Mouse (Mus musculus) hindbrain, postnatal 0 days (tissue): ENCODE measurements around the gene Fry. TPM values are rescaled to one million over a fixed set of nuclear protein-coding genes. Genes with fewer than 3 reads are reported as not detected.

Source experiments
- ATAC-seq: fragments of 200-750 bp; cut with Nextera tagmentation; 2 replicates; pipeline ENCODE4 v1.8.0; 2017; ENCODE audit warnings: mild to moderate bottlenecking, moderate TSS enrichment, moderate library complexity
- DNase-seq: peaks from one replicate; pipeline ENCODE4 v3.0.0-alpha.2; 2015; ENCODE audit warnings: low spot score
- H3K27ac ChIP-seq: fragments of 300-500 bp; sonication (generic); 2 replicates; pipeline ENCODE4 v1.5.1; 2014; ENCODE audit warnings: mild to moderate bottlenecking
- H3K27me3 ChIP-seq: fragments of 300-500 bp; sonication (generic); 2 replicates; pipeline ENCODE4 v1.6.1; 2014; ENCODE audit warnings: low read length, mixed read lengths; ENCODE audit not compliant: insufficient read depth
- H3K36me3 ChIP-seq: fragments of 300-500 bp; sonication (generic); 2 replicates; pipeline ENCODE4 v1.6.1; 2014; ENCODE audit warnings: low read length, mixed read lengths; ENCODE audit not compliant: insufficient read depth
- H3K4me1 ChIP-seq: fragments of 300-500 bp; sonication (generic); 2 replicates; pipeline ENCODE4 v1.6.1; 2014; ENCODE audit warnings: antibody characterized with exemption, low read length, mixed read lengths; ENCODE audit not compliant: insufficient read depth
- H3K4me2 ChIP-seq: fragments of 300-500 bp; sonication (generic); 2 replicates; pipeline ENCODE4 v1.6.1; 2014; ENCODE audit warnings: low read depth, mild to moderate bottlenecking, low read length, moderate library complexity, mixed read lengths
- H3K4me3 ChIP-seq: fragments of 300-500 bp; sonication (generic); 2 replicates; pipeline ENCODE4 v1.5.1; 2014; ENCODE audit warnings: low read length
- H3K9ac ChIP-seq: fragments of 300-500 bp; sonication (generic); replicated peaks from 2 replicates; pipeline ENCODE4 v1.6.1; 2014; ENCODE audit warnings: mild to moderate bottlenecking, low read length, moderate library complexity, mixed read lengths
- H3K9me3 ChIP-seq: fragments of 300-500 bp; sonication (generic); 2 replicates; pipeline ENCODE4 v1.6.1; 2016; ENCODE audit warnings: low read length, mixed read lengths
- CTCF ChIP-seq: IDR thresholded peaks from 2 replicates; pipeline ENCODE4 v1.5.1; 2016; ENCODE audit warnings: antibody characterized with exemption, control low read depth, low read depth
- WGBS: fragments of 180-500 bp; shearing (Covaris S2); extraction: QIAGEN DNeasy Blood & Tissue Kit; methylation state at CpG from one replicate; pipeline ENCODE4 v1.1.7; 2014; 5-methylcytosine and 5-hydroxymethylcytosine counted together
- polyA plus RNA-seq: library from polyadenylated mRNA; unstranded; fragments of >200 nt; fragmentation: Nextera tagmentation; extraction: Ambion mirVana; gene quantifications from 2 replicates; pipeline ENCODE4 v1.2.1, GENCODE M21; 2015
- total RNA-seq: library from RNA; depleted of rRNA; stranded (reverse); fragments of >200 nt; gene quantifications from 2 replicates; pipeline ENCODE4 v1.2.3, GENCODE M21; 2014

The Fry gene
- total and polyA plus RNA-seq, 2 experiments from 2014 or later = 47.7 to 122 TPM

DNA sequence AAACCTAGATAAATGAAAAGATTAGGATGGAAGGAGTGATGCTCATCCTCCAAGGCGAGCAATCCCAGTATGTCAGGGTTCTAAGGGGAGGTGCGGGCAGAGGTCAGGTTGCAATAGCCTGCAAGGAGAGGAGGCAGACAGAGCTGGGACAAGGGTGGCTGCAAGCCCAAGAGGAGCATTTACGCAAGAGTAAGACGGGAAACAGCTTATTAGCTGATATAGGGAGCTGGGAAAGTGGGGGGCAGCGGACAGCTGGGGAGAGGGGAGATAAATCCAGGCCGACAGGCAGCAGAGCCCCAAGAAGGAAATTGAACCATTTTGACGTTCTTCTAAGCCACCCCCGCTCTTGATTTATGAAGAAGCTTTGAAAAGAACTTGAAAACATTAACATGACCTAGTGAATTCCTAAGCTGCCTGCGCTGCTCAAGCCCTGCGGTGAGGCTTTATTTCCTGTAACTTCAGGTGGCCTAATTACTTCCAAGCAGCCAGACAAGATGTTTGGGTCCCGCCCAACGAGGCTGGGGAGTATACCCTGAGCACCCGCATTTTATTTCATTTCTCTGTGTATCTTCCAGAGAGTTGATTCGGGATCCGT lies 291.1 kb downstream of the Fry start:
- ATAC-seq (no peak), DNase-seq (no peak)
- Histone ChIP-seq H3K9me3 (no peaks in the 10 kb centered on the region), H3K36me3 (peaks cover 33% of the 10 kb centered on the region), H3K4me2 (no peak overlapping the region), H3K9ac (no peak overlapping the region), H3K27me3 (no peaks in the 10 kb centered on the region), H3K4me3 (no peak overlapping the region), H3K4me1 (no peaks in the 10 kb centered on the region), H3K27ac (peak overlapping the region; percentile 15; the same call in 1 of the 2 replicates)
- WGBS = 71% methylated on average over 15 of the region's 15 CpGs
- no peak for TF ChIP-seq CTCF

DNA sequence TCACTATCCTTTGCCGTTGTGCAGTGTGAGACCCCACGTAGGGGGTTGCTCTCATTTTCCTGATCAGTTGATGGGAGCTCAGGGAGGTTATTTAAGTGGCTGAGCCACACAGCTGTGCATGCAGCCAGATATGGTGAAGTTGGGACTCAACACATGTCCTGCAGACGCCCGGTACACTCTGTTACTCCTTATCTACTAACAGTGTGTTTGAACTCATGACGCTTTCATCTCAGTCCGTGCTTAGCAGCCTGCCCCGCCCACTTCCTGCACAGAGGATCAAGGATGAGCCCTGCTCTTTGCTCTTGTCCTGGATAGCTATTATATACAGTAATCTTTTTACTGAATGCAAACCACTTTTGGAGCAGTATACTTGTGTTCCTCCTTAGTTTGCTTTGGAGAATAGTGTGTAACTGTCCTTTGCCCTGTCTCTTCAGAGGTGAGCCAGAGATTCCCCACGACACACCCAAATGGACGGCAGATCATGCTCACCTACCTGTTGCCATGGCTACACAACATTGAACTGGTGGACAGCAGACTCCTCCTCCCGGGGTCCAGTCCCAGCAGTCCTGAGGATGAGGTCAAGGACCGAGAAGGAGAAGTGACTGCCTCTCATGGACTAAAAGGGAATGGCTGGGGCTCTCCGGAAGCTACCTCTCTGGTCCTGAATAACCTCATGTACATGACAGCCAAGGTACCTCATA lies 294.5 kb downstream of the Fry start:
- WGBS = 81% methylated on average over 12 of the region's 12 CpGs
- no peak overlapping the region for H3K27ac ChIP-seq
- H3K4me1 ChIP-seq = no peaks in the 10 kb centered on the region
- no peak for ATAC-seq
- no peak overlapping the region for H3K4me3 ChIP-seq
- H3K27me3 ChIP-seq = no peaks in the 10 kb centered on the region
- H3K4me2 ChIP-seq = no peak overlapping the region
- H3K9me3 ChIP-seq = peaks cover 4% of the 10 kb centered on the region; the same call in 1 of the 2 replicates
- peaks cover 36% of the 10 kb centered on the region for H3K36me3 ChIP-seq
- TF ChIP-seq CTCF = no peak
- no peak for DNase-seq
- H3K9ac ChIP-seq = no peak overlapping the region

DNA sequence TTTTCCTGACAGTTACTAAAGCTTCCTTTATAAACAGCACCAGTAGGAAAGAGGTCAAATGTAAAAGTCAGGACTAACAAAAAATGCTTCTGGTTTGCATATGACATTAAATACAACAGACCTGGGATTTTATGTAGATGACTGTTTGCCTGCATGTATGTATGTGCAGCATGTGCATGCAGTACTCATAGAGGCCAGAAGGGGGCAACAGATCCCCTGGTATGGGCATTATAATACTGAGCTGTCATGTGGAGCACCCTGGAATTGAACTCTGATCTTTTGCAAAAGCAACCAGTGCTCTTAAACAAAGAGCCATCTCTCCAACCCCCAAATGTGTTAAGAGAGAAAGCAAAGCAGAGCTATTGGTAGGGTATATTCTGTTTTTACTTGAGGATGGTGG lies 296.4 kb downstream of the Fry start:
- DNase-seq (no peak), ATAC-seq (no peak)
- peaks cover 4% of the 10 kb centered on the region; the same call in 1 of the 2 replicates for H3K9me3 ChIP-seq
- no peaks in the 10 kb centered on the region for H3K27me3 ChIP-seq
- peak; percentile 38; the same call in 1 of the 2 replicates for TF ChIP-seq CTCF
- no peak overlapping the region for H3K4me2 ChIP-seq
- H3K4me3 ChIP-seq = no peak overlapping the region
- peaks cover 50% of the 10 kb centered on the region for H3K36me3 ChIP-seq
- no peaks in the 10 kb centered on the region for H3K4me1 ChIP-seq
- H3K9ac ChIP-seq = no peak overlapping the region
- H3K27ac ChIP-seq = no peak overlapping the region

DNA sequence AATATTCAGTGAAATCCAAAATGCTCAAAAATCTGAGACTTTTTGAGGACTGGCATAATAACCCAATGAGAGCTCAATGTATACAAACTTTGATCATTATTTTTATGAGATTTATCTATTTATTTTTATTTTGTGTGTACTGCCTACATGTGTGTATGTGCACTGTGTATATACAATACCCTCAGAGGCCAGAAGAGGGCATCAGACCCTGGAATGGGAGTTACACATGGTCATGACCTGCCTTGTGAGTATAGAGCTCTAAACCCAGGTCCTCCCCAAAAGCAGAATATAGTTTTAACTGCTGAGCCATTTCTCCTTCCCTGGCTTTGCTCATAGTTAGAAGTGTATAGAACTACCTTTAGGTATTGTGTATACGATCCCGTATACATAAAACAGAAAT lies 298.8 kb downstream of the Fry start:
- Histone ChIP-seq H3K27ac (no peak overlapping the region), H3K9ac (no peak overlapping the region), H3K36me3 (peaks cover 62% of the 10 kb centered on the region), H3K4me3 (no peak overlapping the region), H3K27me3 (no peaks in the 10 kb centered on the region), H3K4me2 (no peak overlapping the region), H3K4me1 (no peaks in the 10 kb centered on the region), H3K9me3 (peaks cover 4% of the 10 kb centered on the region; the same call in 1 of the 2 replicates)
- 0 out of 2 replicates have a peak, but pooled peaks have one; percentile 19 for TF ChIP-seq CTCF
- 96% methylated on average over 2 of the region's 2 CpGs for WGBS
- DNase-seq (no peak), ATAC-seq (no peak)

DNA sequence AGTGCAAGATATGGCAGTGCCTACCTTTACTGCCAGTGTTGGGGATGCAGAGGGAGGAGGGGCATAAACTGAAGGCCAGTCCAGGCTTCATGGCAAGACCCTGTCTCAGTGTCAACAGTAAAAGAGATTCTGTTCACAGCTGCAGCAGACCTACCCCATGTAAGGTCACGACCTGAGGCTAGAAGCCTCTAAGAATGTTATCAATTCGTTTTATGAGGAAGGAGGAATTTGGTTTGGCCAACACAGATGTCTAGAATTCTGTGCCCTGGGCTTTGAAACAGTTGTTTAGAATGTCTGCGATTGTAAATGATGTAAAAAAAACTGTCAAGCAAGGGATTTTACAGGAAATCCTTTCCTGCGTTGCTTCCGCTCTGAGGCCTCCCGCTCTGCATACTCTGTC lies 299.6 kb downstream of the Fry start:
- peaks cover 4% of the 10 kb centered on the region; the same call in 1 of the 2 replicates for H3K9me3 ChIP-seq
- no peak for ATAC-seq
- WGBS = 82% methylated on average over 6 of the region's 6 CpGs
- no peak overlapping the region for H3K4me2 ChIP-seq
- H3K27me3 ChIP-seq = no peaks in the 10 kb centered on the region
- no peak overlapping the region for H3K9ac ChIP-seq
- H3K27ac ChIP-seq = no peak overlapping the region
- H3K4me3 ChIP-seq = no peak overlapping the region
- H3K4me1 ChIP-seq = no peaks in the 10 kb centered on the region
- H3K36me3 ChIP-seq = peaks cover 69% of the 10 kb centered on the region
- TF ChIP-seq CTCF = no peak
- no peak for DNase-seq

DNA sequence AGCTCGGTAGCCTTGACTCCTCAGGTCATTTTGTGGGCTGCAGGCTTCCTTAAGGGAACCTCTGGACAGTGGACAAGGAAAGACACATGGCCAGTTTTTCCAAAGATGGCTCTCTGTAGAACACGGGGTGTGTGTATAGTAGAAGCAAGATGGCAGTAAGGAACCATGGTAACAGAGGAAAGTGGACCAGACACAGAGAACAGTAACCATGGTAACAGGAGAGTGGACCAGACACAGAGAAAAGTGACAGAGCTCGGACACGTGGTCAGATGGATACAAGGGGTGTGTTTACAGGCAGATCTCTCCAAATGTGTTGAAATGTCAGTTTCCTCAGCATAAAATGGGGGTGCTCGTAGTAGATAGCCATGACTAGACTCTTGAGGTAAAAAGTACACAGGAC lies 306.6 kb downstream of the Fry start:
- Histone ChIP-seq H3K4me2 (no peak overlapping the region), H3K36me3 (peaks cover 47% of the 10 kb centered on the region), H3K4me3 (no peak overlapping the region), H3K9ac (no peak overlapping the region), H3K27ac (no peak overlapping the region), H3K4me1 (no peaks in the 10 kb centered on the region), H3K27me3 (no peaks in the 10 kb centered on the region), H3K9me3 (no peaks in the 10 kb centered on the region)
- WGBS = 67% methylated on average over 5 of the region's 5 CpGs
- no peak for TF ChIP-seq CTCF
- DNase-seq (no peak), ATAC-seq (peak; percentile 75)

DNA sequence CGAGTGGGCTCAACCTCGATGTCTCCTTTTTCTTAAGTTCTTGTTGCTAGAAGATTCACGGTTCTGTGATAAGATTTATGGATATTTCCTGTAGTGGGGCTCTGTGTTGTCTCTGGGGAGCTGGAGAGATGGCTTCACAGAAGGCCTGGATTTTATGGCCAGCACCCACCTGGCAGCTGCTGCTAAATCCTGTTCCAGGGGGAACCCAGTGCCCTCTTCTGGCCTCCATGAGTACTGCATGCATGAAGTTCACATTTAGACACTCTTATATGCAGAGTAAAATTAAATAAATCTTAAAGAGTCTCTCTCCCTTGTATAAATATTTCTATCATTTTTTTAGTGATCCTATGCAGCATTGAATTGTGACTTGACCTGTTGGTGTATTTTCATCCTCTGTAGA lies 308.1 kb downstream of the Fry start:
- no peaks in the 10 kb centered on the region for H3K9me3 ChIP-seq
- no peaks in the 10 kb centered on the region for H3K27me3 ChIP-seq
- H3K4me1 ChIP-seq = no peaks in the 10 kb centered on the region
- DNase-seq (peak; percentile 69), ATAC-seq (peak; percentile 18; the same call in 1 of the 2 replicates)
- H3K36me3 ChIP-seq = peaks cover 51% of the 10 kb centered on the region
- H3K27ac ChIP-seq = no peak overlapping the region
- H3K4me2 ChIP-seq = no peak overlapping the region
- peak; percentile 73 for TF ChIP-seq CTCF
- H3K4me3 ChIP-seq = no peak overlapping the region
- H3K9ac ChIP-seq = no peak overlapping the region
- WGBS = 91% methylated on average over 3 of the region's 3 CpGs
